Mouse (Mus musculus) midbrain, embryonic 13.5 days (tissue): ENCODE measurements around the gene Calb2. TPM values are rescaled to one million over a fixed set of nuclear protein-coding genes. Genes with fewer than 3 reads are reported as not detected.

Experiments
- ATAC-seq: fragments of 200-750 bp; cut with Nextera tagmentation; 2 replicates; pipeline ENCODE4 v1.8.0; 2017; ENCODE audit warnings: mild to moderate bottlenecking, moderate TSS enrichment, moderate library complexity
- H3K27ac ChIP-seq: fragments of 300-500 bp; sonication (generic); 2 replicates; pipeline ENCODE4 v1.5.1; 2015; ENCODE audit warnings: inconsistent platforms, mild to moderate bottlenecking, moderate library complexity
- H3K27me3 ChIP-seq: fragments of 300-500 bp; sonication (generic); 2 replicates; pipeline ENCODE4 v1.6.1; 2015; ENCODE audit warnings: mild to moderate bottlenecking, inconsistent platforms
- H3K36me3 ChIP-seq: fragments of 300-500 bp; sonication (generic); 2 replicates; pipeline ENCODE4 v1.6.1; 2015; ENCODE audit warnings: mild to moderate bottlenecking, inconsistent platforms
- H3K4me1 ChIP-seq: fragments of 300-500 bp; sonication (generic); replicated peaks from 2 replicates; pipeline ENCODE4 v1.6.1; 2015; ENCODE audit warnings: inconsistent platforms
- H3K4me2 ChIP-seq: fragments of 300-500 bp; sonication (generic); replicated peaks from 2 replicates; pipeline ENCODE4 v1.6.1; 2015; ENCODE audit warnings: moderate library complexity, mild to moderate bottlenecking, inconsistent platforms
- H3K4me3 ChIP-seq: fragments of 300-500 bp; sonication (generic); replicated peaks from 2 replicates; pipeline ENCODE4 v1.5.1; 2015; ENCODE audit warnings: mild to moderate bottlenecking, inconsistent platforms
- H3K9ac ChIP-seq: fragments of 300-500 bp; sonication (generic); replicated peaks from 2 replicates; pipeline ENCODE4 v1.6.1; 2015; ENCODE audit warnings: mild to moderate bottlenecking, inconsistent platforms
- H3K9me3 ChIP-seq: fragments of 300-500 bp; sonication (generic); 2 replicates; pipeline ENCODE4 v1.6.1; 2016; ENCODE audit warnings: mild to moderate bottlenecking, inconsistent platforms
- WGBS: fragments of 180-500 bp; shearing (Covaris S2); methylation state at CpG from one replicate; pipeline ENCODE4 v1.1.7; 2015; 5-methylcytosine and 5-hydroxymethylcytosine counted together
- polyA plus RNA-seq: library from polyadenylated mRNA; unstranded; fragments of >200 nt; fragmentation: Nextera tagmentation; extraction: Ambion mirVana; gene quantifications from 2 replicates; pipeline ENCODE4 v1.2.1, GENCODE M21; 2015

Calb2 gene
- polyA plus RNA-seq, 1 experiment from 2014 or later: 39.6 TPM

- Histone ChIP-seq H3K36me3 (no peaks in the 10 kb centered on the region), H3K4me2 (0 out of 2 replicates have a peak overlapping the region, but pooled peaks have one; percentile 3), H3K27me3 (no peaks in the 10 kb centered on the region), H3K4me1 (peaks cover 14% of the 10 kb centered on the region), H3K4me3 (no peak overlapping the region), H3K9me3 (no peaks in the 10 kb centered on the region), H3K27ac (no peak overlapping the region; the same call in 1 of the 2 replicates), H3K9ac (no peak overlapping the region; the same call in 1 of the 2 replicates)
- 38% methylated on average over 22 of the region's 22 CpGs for WGBS
- ATAC-seq: peak; percentile 65
Observed at GRCm38 (mm10) chr8:110177359-110178155, 9.5 kb upstream of the Calb2 start.

DNA sequence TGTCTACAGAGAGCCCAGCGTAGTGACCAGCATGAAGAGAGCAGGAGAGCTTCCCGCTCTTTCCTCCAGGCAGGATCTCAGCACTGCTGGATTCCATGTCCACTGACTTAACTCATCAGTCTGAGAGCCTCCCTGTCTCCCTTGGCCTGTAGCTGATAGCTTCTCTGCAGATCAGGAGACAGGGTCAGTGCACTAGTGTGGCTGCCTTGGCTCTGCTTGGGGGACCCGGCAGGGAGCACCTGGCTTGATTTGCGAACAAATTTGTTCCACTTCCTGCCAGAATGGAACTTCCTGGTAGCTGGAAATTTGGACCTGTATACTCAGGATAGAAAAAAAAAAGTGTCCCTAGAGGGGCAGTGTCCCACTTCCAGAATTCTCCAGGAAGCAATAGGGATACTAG, 6.8 kb upstream of the Calb2 start:
- Histone ChIP-seq H3K27me3 (0 out of 2 replicates have a peak, but pooled peaks cover 4% of the 10 kb centered on the region), H3K4me3 (no peak overlapping the region), H3K9me3 (no peaks in the 10 kb centered on the region), H3K27ac (no peak overlapping the region), H3K9ac (no peak overlapping the region), H3K36me3 (no peaks in the 10 kb centered on the region), H3K4me1 (peaks cover 12% of the 10 kb centered on the region), H3K4me2 (no peak overlapping the region)
- WGBS: 86% methylated on average over 4 of the region's 4 CpGs
- ATAC-seq: no peak

GRCm38 (mm10) chr8:110172161-110172560, 4.2 kb upstream of the Calb2 start:
- Histone ChIP-seq H3K4me3 (no peak overlapping the region), H3K27me3 (peaks cover 29% of the 10 kb centered on the region), H3K27ac (no peak overlapping the region), H3K4me1 (peaks cover 9% of the 10 kb centered on the region), H3K4me2 (no peak overlapping the region), H3K9me3 (no peaks in the 10 kb centered on the region), H3K9ac (no peak overlapping the region), H3K36me3 (no peaks in the 10 kb centered on the region)
- no peak for ATAC-seq
- WGBS: 44% methylated on average over 6 of the region's 6 CpGs

DNA sequence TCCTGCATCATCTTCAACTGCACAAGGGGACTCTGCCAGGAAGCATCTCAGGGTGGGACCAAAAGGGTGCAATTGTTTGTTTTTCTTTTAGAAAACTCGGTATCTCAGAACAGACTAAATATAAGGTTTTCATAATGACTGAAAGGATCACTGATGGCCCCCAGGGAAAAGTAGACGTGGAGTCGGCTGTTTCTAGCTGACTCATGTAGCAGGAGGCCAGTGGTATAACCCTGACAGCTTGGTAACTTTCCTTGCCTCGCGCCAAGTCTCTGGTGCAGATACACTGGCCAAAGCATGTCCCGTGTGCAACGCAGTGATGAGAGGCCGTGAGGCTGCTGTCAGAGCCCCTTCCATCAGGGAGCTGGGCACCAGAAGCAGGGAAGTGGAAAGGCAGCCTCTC, 1.7 kb downstream of the Calb2 start:
- no peak for ATAC-seq
- no peaks in the 10 kb centered on the region for H3K9me3 ChIP-seq

GRCm38 (mm10) chr8:110162007-110162406, 6.0 kb downstream of the Calb2 start:
- 90% methylated on average over 6 of the region's 6 CpGs for WGBS
- no peak overlapping the region for H3K4me3 ChIP-seq
- H3K27me3 ChIP-seq: peaks cover 4% of the 10 kb centered on the region; the same call in 1 of the 2 replicates
- no peak overlapping the region for H3K9ac ChIP-seq
- H3K9me3 ChIP-seq: no peaks in the 10 kb centered on the region
- H3K27ac ChIP-seq: no peak overlapping the region
- 0 out of 2 replicates have a peak, but pooled peaks cover 2% of the 10 kb centered on the region for H3K4me1 ChIP-seq
- H3K36me3 ChIP-seq: no peaks in the 10 kb centered on the region
- ATAC-seq: no peak
- no peak overlapping the region for H3K4me2 ChIP-seq

More for the DNA sequence above, 1.7 kb downstream of the Calb2 start:
- Histone ChIP-seq H3K4me2 (no peak overlapping the region), H3K27ac (no peak overlapping the region), H3K4me1 (peaks cover 4% of the 10 kb centered on the region), H3K27me3 (peaks cover 34% of the 10 kb centered on the region), H3K9ac (no peak overlapping the region), H3K36me3 (no peaks in the 10 kb centered on the region), H3K4me3 (no peak overlapping the region)
- WGBS: 80% methylated on average over 8 of the region's 8 CpGs

DNA sequence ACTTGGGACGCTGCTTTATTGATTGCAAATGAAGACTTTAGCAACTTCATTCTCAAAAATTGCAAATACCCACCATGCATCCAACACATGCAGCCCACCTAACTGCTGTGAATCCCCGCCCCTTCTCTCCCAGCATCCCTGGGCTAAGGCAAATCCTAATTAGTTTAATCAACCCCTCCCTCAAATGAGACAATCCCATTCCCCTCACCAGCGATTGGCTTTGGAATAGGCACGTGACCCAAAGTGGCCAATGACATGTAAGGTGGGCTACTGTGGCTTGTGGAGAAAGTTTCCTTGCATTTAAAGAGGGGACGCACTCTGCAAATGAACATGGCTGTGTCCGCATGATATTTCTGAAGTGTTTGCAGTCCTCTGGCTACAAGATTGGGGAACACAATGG, 15.1 kb downstream of the Calb2 start:
- Histone ChIP-seq H3K4me2 (no peak overlapping the region), H3K4me3 (no peak overlapping the region), H3K9ac (no peak overlapping the region), H3K27me3 (no peaks in the 10 kb centered on the region), H3K27ac (no peak overlapping the region), H3K36me3 (no peaks in the 10 kb centered on the region), H3K4me1 (no peaks in the 10 kb centered on the region), H3K9me3 (no peaks in the 10 kb centered on the region)
- 68% methylated on average over 6 of the region's 6 CpGs for whole genome bisulfite sequencing
- no peak for ATAC-seq

GRCm38 (mm10) chr8:110145538-110145937, 22.5 kb downstream of the Calb2 start:
- H3K4me3 ChIP-seq: no peak overlapping the region
- WGBS: 2% methylated on average over 4 of the region's 4 CpGs
- H3K27me3 ChIP-seq: no peaks in the 10 kb centered on the region
- H3K4me2 ChIP-seq: no peak overlapping the region
- H3K4me1 ChIP-seq: no peaks in the 10 kb centered on the region
- no peak overlapping the region for H3K27ac ChIP-seq
- no peaks in the 10 kb centered on the region for H3K36me3 ChIP-seq
- ATAC-seq: peak; percentile 80; the same call in 1 of the 2 replicates
- no peaks in the 10 kb centered on the region for H3K9me3 ChIP-seq
- H3K9ac ChIP-seq: no peak overlapping the region

GRCm38 (mm10) chr8:110140770-110141169, 27.2 kb downstream of the Calb2 start:
- Histone ChIP-seq H3K4me3 (no peak overlapping the region), H3K36me3 (no peaks in the 10 kb centered on the region), H3K4me2 (no peak overlapping the region), H3K27ac (no peak overlapping the region), H3K9me3 (no peaks in the 10 kb centered on the region), H3K4me1 (no peaks in the 10 kb centered on the region), H3K27me3 (no peaks in the 10 kb centered on the region), H3K9ac (no peak overlapping the region)
- ATAC-seq: no peak
- WGBS: 68% methylated on average over 4 of the region's 4 CpGs

GRCm38 (mm10) chr8:110140156-110140555, 27.9 kb downstream of the Calb2 start:
- WGBS: 76% methylated on average over 3 of the region's 3 CpGs
- H3K27ac ChIP-seq: no peak overlapping the region
- no peak overlapping the region for H3K4me3 ChIP-seq

DNA sequence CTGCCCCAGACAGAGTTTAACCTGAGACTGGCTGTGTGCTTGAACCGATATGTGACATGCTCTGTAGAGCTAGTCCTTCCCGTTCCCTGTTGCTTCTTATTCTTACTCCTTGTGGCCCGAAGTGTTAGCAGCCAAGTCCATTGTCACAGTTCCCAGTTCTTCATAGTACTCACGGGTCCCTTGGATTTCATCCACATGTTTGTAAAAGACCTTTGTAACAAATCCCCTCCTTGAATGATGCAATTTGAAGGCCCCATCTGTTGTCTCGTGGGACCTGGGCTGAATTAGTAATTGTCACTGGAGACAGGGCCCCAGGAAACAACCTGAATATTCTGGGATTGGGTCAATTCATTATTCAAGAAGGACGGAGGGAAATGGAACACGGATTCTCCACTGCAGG, 32.5 kb downstream of the Calb2 start:
- 61% methylated on average over 7 of the region's 7 CpGs for WGBS

More at GRCm38 (mm10) chr8:110140156-110140555, 27.9 kb downstream of the Calb2 start:
- H3K9ac ChIP-seq: no peak overlapping the region
- ATAC-seq: no peak
- H3K4me1 ChIP-seq: no peaks in the 10 kb centered on the region
- H3K9me3 ChIP-seq: no peaks in the 10 kb centered on the region
- no peak overlapping the region for H3K4me2 ChIP-seq
- no peaks in the 10 kb centered on the region for H3K36me3 ChIP-seq
- no peaks in the 10 kb centered on the region for H3K27me3 ChIP-seq

GRCm38 (mm10) chr8:110134236-110134635, 33.8 kb downstream of the Calb2 start:
- H3K4me2 ChIP-seq: no peak overlapping the region
- H3K9me3 ChIP-seq: no peaks in the 10 kb centered on the region
- no peaks in the 10 kb centered on the region for H3K4me1 ChIP-seq
- H3K9ac ChIP-seq: no peak overlapping the region
- no peaks in the 10 kb centered on the region for H3K36me3 ChIP-seq
- no peak overlapping the region for H3K27ac ChIP-seq
- ATAC-seq: no peak
- no peak overlapping the region for H3K4me3 ChIP-seq
- 93% methylated on average over 8 of the region's 8 CpGs for WGBS
- no peaks in the 10 kb centered on the region for H3K27me3 ChIP-seq

More for the DNA sequence above, 32.5 kb downstream of the Calb2 start:
- Histone ChIP-seq H3K9ac (no peak overlapping the region), H3K4me2 (no peak overlapping the region), H3K4me3 (no peak overlapping the region), H3K27ac (no peak overlapping the region), H3K9me3 (no peaks in the 10 kb centered on the region), H3K36me3 (no peaks in the 10 kb centered on the region), H3K27me3 (no peaks in the 10 kb centered on the region), H3K4me1 (no peaks in the 10 kb centered on the region)
- ATAC-seq: no peak

DNA sequence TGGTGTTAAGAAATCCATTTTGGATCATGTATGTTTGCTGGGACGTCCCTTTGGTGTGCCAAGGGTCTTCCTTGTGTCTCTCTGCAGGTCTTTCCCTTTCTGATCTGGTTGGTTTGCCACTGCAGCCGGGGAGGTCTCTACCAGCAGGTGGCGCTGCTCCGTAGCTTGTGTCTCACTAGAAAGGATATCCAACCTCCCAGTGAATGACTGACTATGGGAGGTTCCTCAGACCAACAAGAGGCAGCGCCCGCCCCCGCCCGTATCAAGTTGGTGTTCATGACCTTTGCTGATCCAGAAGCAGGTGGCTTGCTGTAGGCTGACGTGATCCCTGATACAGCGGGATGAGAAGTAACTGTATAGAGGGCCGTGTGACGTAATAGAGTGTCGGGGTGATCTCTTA, 37.5 kb downstream of the Calb2 start:
- ATAC-seq: peak; percentile 67; the same call in 1 of the 2 replicates
- Histone ChIP-seq H3K4me3 (no peak overlapping the region), H3K9me3 (no peaks in the 10 kb centered on the region), H3K27ac (no peak overlapping the region), H3K4me1 (no peaks in the 10 kb centered on the region), H3K4me2 (0 out of 2 replicates have a peak overlapping the region, but pooled peaks have one; percentile 23), H3K27me3 (no peaks in the 10 kb centered on the region), H3K9ac (no peak overlapping the region), H3K36me3 (no peaks in the 10 kb centered on the region)
- 23% methylated on average over 13 of the region's 13 CpGs for WGBS
